Mouse (Mus musculus) frontal cortex, postnatal 36 days (tissue): ENCODE measurements around the gene Tmem274.

Source experiments
- DNase-seq, 2 experiments: peaks; one replicate each; pipeline ENCODE4 v3.0.0; 2022; ENCODE audit warnings: low spot score in 2 of 2

Tmem274 gene

DNA sequence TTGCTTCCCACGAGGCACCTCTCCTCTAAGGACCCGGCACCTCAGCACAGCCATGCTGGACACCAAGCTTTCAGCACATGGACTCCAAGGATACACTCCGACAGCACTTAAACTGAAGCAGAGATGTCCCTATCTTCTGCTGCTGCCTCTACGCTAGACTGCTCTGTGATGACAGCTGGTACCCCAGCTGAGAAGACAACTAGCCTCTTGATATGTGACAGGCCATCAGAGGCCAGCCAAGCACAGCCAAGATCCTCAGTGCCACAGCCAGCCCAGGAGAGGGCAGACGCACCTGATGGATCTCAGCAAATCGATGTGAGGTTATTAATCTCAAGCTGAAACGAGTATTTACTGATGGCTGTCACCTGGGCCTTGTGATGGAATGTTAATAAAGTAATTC lies 2.1 kb upstream of the Tmem274 start:
- DNase-seq, result no peak

DNA sequence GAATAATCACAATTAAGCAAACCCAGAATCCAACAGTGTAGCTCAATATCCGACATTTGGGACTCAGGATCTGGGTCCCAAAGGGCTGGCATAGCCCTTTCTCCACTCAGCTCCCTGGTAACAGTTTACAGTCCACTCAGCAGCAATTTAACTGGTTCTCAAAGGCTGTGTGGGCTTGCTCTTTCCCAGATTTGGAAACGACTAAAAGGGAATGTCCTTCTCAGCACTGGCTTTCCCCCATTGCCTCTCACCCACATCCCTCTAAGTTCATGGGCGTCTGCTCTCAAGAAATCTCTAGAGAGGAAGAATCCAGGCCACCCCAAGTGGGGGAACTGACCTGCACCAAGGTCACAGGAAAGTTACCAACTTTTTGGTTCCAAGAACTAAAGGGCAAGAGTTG lies 7.4 kb downstream of the Tmem274 start:
- DNase-seq, result no peak

DNA sequence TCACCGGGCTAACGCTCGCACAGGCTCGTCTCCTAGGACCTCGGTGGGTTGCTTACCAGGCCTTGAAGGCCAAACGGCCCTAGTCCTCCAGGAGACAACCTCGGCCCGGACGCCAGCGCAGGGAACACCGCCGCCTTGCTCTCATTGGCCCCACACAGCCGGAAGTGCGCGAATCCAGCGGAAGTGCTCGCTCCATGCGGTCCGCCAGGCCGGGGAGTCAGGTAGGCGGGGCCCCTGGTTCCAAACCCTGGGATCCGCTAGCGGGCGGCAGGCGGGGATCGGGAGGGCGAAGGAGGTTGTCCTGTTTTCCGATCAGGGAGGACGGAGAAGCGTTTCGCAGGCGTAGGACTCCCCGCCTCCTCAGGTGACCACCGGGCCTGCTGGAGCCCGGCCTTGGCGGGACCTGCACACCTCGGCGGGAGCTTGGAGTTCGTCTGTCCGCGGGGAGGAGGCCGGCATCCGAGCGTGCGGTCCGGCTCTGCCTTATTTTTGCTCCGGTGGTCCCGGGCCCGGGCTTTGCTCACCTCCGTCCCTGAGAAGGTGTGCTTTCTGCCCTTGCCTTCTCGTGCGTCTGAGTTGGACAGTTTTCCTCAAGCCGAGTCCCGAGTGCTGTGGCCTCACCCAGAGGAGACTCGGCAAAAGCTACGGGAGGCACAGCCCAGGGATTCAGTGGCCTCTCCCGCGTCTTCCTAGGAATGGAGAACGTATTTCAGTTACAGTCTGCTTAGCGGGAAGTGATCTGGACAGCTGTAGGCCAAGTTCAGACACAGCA lies 8.1 kb downstream of the Tmem274 start, which contains the start of the genes Nmnat1 and Lzic:
Gene Nmnat1, minus strand, starts transcription at position 150 of the 772 bp plus-strand sequence.
Gene Lzic, plus strand, starts transcription at position 177 of the 772 bp plus-strand sequence.
- peak; percentile 91 for DNase-seq

DNA sequence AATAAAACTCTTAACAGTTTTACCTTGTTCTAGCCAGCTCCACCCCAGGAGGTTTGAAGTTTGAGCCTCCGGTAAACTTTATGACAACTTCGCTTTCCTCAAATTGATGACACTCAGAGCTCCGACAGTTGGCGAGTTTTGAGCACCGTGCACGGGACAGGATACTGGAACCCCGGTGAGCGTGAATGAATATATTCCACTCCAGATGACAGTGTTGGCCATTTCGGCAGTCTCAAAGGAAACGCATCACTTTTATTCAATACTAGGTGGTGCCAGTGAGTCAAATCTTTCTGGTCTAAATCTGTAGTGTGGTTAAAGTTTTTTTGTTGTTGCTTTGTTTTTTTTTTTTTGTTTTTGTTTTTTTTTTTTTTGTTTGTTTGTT lies 8.6 kb downstream of the Tmem274 start:
- peak; percentile 11 to 31 for DNase-seq

DNA sequence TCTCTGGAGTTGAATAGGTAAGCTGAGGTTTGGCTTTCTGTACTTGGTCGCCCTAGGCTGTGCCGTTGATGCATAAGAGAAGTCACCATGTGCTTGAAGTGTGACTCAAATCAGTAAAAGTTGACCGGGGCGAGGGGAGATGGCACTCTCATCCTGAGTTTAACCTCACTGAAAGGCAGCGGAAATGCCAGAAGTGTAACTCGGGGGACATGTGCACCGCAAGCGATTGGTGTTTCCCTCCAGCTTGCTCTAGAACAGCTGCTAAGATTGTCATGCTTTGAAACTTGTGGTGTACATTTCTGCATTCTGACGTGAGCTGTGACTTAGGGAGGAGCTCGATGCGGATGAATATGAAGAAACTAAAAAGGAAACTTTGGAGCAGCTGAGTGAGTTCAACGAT lies 10.6 kb downstream of the Tmem274 start:
- DNase-seq, result no peak

DNA sequence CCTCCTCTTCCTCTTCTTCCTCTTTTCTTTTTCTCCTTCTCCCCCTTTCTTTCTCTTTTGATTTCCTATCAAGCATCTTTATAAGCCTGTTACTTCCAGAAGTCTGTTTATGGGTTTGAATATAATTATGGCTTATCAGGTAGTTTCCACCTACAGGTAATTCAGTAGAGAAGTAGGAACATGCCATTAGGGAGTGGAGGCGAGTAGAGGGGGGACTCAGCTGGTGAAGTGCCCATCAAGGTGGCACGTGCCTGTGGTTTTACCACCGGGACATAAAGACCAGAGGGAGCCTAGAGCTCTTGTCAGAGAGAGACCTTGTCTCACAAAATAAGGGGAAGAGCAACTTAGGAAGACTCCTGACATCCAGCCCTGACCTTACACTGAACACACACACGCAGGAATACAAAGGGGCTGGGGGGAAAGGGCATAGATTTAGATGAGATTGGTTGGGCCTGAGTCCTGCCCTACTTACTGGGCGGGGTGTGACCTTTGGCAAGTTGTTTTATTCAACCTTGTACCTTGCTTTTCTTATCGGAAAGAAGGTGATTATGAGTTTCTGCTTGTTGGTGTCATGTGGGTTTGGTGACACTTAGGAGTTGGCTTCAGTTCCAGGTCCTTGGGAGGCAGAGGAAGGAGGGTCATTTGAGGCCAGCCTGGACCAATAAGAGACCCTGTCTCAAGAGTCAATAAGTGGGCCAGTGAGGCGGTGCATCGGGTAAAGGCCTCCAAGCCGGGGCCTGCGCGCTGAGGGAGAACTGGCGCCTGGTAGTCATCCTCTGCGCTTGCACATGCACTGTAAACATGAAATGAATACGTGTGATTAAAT lies 12.4 kb downstream of the Tmem274 start:
- no peak for DNase-seq

DNA sequence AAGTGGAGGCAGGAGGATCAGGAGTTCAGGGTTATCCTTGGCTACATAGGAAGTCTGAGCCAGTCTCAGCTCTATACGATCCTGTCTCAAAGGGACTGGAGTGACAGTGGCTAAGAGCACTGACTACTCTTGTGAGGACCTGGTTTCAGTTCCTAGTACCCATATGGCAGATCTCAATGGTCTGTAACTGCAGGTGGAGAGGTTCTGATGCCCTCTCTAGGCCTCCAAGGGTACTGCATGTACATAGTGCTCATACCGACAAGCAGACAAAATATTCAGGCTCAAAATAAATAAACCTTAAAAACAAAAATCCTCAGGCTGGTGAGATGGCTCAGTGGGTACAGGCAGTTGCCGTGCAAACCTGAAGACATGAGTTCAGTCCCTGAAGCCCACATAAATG lies 14.0 kb downstream of the Tmem274 start:
- no peak for DNase-seq

DNA sequence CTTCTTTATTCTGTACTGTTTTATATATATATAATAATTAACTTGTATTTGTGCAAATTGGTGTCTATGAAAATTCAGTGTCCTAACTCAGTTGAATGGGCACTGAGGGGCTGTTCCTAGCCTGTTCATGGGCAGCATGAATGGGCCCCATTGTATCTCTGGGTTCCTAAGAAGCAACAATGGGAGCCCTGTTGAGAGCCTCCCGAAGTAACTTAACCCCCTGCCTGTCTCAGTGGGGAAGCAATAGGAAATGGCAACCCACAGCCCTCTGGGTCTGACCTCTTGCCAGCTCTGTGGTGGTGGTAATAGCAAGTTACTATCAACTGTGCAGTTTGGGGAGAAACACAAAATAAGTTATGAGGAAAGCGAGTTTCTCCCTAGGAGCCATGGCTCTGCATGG lies 19.4 kb downstream of the Tmem274 start:
- peak in 1 of 2 experiments; percentile 6 for DNase-seq

DNA sequence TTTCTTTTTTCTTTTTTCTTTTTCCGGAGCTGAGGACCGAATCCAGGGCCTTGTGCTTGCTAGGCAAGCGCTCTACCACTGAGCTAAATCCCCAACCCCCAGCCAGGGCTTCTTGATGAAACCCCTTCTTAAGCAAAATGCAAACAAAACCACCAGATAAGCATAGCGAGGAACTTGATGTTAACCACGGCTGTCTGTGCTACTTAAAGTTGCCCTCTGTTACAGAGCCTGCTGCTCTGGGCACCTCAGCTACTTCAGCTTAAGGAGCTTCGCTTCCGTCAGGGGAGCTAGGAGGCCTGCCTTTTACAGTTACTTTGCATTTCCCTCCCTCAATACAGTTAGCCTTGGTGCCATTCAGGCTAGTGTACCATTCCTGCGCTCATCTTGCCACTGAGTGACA lies 21.7 kb downstream of the Tmem274 start:
- DNase-seq, result no peak

DNA sequence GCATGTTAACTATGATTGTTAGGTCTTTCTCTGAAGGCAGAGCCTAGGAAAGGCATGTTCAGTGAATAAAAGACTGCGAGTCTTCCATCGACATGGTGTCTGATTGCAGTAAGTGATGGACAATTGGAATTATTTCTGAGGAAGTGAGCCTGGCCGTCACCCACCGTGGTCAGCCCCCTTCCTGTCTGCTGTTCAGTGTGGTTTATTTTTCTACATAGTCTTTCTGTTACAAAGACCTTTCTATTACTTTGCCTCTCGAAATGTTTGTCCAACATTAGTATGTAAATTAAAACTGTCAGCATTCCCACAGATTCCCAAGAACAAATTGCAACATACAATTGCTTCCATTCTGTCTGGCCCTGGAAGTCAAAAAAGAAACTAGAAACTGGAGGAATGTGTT lies 22.6 kb downstream of the Tmem274 start:
- DNase-seq, result no peak

DNA sequence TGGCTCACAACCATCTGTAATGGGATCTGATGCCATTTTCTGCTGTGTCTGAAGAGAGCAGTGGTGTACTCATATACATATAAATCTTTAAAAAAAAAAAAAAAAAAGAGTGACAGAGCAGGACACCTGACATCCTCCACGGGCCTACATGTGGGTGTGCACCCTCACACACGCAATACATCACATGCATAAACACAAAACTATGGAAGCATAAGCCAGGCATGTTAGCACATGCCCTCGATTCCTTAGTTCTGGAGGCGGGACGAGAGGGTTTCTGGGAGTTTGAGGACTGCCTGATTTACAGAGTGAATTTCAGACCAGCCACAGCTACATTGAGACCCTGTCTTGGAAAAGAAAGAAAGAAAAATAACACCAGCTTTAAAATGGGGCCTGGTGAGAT lies 27.2 kb downstream of the Tmem274 start:
- no peak for DNase-seq

DNA sequence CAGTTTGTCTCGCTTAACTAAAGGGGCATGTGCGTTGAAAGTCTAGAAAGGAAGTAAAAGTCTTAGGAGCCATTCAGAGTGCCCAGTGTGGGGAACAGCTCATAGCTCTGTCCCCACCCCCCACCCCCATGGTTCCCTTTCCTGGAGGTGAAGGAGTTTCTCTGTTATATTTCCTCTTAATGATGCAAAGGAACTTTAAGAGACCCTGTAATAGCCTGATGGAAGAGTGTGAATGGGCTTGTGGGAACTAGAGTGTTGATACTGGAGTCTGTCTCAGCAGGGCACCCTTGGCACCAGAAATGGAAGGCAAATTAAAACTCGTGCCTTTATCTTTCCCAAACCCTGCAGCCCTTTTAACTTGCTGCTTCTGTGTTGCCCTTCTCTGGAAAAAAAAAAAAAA lies 27.7 kb downstream of the Tmem274 start:
- no peak for DNase-seq

DNA sequence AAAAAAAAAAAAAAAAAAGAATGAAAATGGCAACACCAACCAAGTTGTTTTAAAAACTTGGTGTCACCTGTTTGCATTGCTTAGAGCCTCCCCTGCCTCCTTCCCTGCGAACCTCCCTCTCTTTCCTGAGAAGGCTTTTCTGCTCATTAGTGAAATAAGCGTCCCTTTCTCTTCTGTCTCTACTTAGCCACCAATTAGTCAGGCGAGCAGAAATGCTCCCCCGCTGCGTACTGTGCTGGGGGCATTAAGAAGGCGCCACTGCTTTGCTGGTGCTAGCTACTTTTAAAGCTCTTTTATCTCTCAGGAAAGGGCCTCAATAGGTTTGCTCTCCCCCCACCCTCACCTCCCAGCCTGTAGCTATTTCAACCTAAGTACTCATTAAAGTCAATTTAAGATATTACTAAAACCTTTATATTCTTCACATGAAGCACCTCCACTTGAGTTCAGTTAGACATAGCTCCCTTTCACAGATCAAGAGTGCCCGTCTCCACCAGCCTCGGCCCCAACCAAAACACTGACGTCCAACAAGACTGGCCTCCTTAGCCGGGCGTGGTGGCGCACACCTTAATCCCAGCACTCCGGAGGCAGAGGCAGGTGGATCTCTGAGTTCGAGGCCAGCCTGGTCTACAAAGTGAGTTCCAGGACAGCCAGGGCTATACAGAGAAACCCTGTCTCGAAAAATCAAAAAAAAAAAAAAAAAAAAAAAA lies 28.2 kb downstream of the Tmem274 start:
- DNase-seq, result no peak

DNA sequence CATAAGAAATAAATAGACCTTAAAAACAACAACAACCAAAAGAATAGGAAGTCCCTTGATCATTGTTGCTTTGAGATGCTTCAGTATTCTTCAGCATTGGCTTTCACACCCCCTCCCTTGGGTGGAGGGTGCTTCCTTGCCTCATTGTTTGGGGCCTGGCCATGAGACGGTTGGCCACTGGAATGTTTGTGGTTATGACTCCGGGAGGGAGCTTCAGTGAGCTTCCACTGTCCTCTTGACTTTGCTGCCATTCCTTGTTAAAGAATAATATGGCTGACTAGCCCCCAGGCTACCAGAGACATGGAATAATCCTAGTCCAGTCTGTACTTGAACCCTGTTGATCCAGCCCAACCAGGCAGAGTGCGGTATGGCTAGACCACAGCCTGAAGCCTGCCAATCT lies 29.7 kb downstream of the Tmem274 start:
- no peak for DNase-seq

DNA sequence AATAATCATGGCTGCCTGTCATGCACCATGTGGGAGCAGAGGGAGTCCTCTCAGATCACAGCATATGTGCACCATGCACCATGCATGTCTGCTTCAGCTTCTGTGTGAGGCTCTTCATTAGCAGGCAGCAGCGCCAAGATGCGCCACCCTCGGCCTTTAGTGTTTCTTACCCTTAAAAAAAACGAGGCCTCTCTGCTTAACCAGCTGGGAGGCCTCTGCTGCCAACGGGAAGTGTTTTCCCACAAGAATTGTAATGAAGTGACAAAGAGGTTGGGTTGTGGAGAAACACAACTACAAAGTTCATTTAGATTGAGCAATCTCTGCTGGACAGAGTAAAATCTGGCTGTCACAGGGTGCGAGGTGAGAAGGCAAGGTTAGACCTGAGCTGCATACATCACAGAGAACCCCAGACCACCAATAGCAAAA lies 34.1 kb downstream of the Tmem274 start:
- DNase-seq, result peak in 1 of 2 experiments; percentile 20

DNA sequence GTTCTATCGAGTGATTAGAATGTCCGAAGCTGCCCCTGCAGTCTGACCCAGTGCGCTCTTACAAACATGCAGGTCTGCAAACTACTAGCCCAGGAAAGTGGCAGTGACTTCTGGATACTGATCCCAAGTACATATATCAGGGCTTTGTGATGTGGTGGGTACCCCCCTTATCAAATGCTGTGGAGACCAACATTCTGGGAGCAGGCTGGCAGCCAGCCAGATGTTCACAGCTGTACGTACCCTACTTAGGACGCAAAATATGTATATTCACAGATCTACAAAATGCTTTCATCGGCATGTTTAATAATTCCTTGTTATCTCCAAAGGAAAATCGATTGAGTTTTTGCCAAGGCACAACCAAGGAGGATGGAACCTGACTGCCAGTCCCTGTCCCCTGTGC lies 34.9 kb downstream of the Tmem274 start:
- DNase-seq, result no peak

DNA sequence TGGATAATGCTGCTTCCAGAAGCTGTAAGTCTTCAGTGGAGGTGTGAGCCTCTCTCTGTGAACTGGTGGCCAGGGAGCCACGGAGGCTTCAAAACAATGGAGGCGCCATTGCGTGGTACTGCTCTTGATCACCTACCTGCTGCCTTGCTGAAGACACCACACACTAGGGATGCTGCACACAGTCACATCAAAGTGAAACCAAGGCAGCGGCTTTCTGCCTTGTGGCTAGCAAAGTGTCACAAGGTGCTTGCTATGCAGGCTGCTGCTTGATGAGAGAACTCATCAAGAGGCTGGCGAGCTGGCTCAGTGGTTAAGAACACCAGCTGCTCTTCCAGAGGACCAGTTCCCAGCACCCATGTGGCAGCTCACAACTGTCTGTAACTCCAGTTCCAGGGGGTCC lies 38.5 kb downstream of the Tmem274 start:
- no peak for DNase-seq

DNA sequence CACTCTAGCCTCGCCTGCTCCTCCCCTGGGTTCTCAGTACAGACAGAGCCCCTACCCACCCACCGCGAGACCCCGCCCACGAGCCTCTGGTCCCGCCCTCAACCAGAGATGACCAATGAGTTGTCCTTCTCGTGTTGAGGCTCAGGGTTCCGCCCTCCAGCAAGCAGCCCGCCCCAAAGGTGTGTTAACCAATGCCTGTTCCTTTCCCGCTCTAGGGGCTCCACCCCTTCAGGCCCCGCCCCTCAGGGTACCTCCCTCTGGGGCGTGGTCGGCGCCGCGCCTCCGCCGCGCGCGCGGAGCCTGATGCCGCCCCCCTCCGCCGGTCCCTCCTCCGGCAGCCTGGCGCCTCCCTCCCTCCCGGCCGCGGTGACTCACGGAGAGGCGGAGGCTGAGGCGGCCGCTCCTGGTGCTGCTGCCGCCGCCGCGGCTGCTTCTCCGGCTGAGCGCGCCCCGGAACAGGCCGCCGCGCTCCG lies 40.7 kb downstream of the Tmem274 start, which contains the start of gene Ctnnbip1:
Gene Ctnnbip1, plus strand, starts transcription at position 369 of the 473 bp plus-strand sequence.
- DNase-seq, result peak; percentile 94 to 95

DNA sequence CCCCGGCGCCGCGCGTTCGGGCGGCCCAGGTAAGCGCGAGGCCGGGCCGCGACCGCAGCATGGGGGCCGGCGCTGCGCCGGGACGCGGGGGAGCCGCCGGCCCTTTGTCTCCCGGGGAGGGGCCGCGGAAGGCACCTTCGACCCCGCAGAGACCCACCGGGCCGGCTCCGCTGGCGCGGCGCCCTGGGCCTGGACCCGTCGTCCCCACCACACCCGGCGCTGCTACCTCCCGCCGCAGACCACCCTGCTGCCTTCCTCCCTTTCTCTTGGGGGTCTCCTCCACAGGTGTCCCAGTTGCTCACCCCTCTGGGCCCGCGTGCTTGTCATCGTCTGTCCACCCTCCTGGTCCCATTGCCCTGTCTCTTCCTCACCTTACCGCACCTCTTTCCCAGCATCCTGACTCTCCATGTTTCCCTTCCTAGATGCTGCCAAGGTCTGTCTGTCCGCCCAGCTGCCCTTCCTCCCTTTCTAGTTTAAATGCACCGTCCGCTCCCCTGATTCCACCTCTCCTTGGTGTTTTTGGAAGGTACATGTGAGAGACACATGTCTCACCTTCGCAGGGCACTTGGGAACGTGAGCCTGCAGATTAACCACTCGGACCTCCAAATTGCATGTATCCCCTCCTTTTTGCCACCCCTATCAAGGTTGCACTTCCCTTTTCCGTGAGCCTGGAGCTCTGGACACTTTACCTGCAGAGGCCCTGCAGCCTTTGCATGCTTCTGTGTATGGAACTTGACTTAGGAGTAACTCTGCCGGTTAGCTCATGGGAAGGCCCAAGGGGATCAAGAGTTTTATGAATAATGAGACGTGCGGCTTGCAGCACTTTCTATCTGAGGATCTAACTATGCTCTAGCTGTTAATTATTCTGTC lies 41.4 kb downstream of the Tmem274 start:
- no peak for DNase-seq

DNA sequence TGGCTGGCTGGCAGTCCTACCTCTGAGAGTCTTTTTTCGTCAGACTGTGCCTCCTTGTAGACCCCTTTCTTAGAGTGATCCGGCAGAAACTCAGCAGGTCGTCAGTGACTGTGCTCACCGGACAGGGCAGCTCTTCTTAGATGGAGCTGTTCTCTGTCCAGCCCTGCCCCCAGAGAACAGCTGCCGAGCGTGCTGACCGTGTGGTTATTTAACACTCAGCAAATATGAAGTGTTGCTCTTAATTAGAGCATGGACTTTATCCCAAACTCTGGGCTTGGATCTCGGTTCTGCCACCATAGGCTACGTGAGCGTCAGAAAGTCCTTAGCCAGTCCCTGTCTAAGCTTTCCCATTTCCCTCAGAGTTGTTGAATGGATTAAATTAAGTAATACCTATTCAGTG lies 44.1 kb downstream of the Tmem274 start:
- no peak for DNase-seq

DNA sequence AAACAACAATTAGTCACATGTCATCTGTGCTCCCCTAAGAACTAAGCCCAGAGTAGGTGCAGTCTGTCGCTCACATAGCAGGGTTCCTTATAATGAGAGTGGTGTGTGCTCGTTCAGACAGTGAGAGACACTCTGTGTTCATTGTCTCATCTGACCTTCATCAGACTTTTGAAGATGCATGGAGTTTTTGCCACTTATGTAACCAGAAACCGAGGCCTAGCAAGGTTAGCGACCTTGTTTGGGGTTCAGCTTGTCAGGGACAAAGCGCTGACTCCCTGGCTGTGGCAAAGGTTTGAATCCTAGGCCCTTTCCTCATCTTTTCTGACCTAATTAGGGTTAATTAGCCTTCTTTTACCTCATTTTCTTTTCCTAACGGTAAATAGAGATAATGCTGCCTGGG lies 46.8 kb downstream of the Tmem274 start:
- DNase-seq, result no peak
